Mouse (Mus musculus): ENCODE measurements around the gene Trpv2.

Gene Trpv2

GRCm38 (mm10) chr11:62630225-62630821, 56.0 kb downstream of the Trpv2 start:
- DNase-seq (ENCODE audit: low spot score in 2 of 2), result no peak

DNA sequence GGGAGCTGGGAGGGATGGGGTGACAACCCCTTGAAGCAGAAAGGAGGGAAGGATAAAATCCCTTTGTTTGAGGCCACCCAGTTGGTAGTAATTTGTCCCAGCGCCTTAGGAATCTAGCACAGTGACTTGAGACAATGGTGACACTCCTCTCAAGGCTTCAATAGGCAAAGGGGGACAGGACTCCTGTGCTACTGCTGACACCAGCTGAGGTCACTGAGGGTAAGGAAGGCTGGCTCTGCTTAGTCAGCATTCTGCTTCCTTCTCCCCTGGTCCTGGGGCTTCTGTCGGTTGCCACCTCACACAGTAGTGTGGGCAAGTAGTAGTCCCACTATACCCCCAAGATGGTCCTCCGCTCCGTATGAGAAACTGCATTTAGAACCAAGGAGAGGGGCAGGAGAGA, 56.9 kb downstream of the Trpv2 start:
- DNase-seq (ENCODE audit: low spot score in 2 of 2), result no peak

- no peak for DNase-seq (ENCODE audit: low spot score in 2 of 2)
These were observed 61.1 kb downstream of the Trpv2 start for GRCm38 (mm10) chr11:62635406-62635805.

DNA sequence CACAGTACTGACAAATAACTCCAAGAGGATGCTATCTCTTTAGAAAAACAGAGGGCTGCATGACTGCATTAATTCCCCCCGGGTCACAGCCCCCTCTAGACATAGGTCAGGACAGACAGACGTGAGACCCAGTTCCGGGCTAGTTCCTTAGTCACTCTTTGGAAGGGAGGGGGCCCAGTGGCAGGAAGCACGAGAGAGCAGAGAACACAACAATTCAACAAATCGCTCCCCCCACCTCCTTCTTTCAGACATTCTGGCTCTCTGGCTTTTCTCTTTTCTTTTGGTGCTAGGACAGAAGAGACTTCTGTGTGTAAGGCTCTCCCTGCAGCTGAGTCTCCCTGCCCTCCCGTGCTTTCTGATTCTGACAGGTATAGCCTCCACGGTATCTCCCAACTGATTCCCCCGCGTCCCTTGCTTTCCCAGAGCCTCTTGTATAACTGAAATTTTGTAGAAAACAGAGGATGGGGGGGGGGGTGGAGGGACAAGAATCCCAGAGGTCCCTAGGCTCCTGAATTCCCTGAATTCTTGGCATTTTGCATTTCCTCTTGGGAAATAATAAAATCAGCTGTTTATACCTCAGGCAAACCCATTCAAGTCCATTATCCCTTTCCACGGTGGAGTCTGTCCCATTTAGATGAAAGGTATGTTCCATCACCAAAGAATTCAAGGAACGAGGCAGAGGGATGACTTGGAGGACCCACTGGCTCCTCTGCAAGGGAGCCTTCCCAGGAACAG, 62.0 kb downstream of the Trpv2 start:
- DNase-seq (ENCODE audit: low spot score in 2 of 2), result peak in 1 of 2 experiments; percentile 6

DNA sequence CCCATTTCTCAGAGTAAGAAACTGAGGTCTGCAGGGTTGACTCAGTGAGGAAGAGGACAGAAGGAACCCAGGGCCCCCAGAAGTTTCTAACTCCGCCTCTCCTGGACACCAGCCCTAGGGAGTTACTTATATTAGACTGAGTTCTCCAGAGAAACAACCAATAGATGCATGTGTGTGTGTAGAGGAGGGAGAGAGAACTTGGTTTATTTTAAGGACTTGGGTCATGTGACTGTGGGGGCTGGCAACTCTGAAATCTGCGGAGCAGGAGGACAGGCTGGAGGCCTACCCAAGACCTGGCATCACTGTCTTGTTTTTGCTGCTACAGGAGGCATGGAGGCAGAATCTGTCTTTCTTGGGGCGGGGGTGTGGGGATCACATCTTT, 62.5 kb downstream of the Trpv2 start:
- DNase-seq (ENCODE audit: low spot score in 2 of 2), result peak; percentile 58 to 86

DNA sequence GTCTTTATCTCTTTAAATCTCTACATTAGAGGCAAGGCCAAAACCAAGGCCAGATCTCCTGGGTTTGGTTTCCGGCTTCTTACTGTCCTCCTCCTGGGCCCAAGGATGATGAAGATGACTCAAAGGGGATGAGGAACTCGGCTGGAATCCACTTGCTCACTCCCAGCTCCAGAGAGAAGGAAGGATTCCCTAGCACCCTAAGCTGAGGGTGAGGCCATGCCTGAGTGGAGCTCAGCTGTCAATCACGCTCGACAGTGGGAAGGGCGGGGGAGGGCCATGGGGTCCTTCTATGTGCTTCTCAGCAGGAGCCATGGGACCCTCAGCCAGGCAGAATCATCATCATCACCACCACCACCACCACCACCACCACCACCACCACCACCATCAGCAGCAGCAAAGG, 63.1 kb downstream of the Trpv2 start:
- no peak for DNase-seq (ENCODE audit: low spot score in 2 of 2)

DNA sequence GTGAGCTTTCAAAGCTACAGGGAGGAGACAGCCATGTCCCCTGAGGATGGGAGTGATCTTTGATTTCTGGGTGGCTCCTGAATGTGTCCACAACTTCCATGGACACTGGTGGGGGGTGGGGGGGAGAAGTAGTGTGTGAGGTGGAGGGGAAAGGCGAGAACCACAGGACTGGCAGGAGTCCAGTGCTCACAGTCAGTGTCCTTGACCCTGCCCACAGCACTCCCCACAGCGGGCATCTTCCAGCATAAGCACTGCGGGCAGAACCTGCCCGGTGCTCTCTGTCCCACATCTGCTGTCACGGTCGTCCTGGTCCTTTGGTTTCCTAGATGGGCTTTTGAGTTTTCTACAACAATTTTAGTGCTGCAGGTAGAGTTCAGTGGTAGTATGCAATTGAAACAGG, 63.5 kb downstream of the Trpv2 start:
- no peak for DNase-seq (ENCODE audit: low spot score in 2 of 2)

DNA sequence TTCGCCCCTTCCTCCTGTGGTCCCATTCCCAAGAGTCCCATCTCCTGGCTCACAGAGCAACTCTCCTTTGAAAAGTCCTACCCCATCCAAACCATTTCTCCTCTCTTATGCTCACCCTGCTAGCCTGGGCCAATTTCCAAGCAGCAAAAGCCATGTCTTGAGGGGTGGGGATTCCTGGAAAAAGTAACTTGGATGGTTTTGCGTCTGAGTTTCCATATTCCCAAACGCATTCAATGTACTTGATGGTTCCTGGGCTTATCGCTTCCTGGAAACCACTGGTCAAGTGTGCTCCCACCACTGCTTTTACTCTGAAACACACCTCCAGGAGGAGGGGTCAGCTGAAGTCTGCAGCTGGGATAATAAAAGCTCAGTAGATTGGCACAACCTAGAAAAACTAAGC, 64.1 kb downstream of the Trpv2 start:
- no peak for DNase-seq (ENCODE audit: low spot score in 2 of 2)

DNA sequence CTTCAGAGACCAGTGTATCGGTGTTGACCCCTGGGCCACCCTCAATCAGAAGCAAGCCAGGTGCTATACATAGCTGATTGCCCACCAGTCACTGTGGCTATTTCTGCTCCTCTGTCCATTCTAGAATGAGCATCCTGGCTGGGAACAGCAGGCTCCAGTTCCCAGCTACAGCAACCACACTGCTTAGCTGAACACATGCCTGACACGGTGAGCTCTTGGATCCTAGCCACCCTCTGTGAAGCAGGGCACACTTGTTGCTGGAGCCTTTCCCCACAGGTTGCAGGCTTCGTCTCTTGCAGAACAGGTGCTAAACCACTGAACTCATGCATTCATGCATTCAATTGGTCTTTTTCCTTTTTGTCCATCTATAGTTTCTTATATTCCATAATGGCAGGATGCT, 66.1 kb downstream of the Trpv2 start:
- no peak for DNase-seq (ENCODE audit: low spot score in 2 of 2)

- DNase-seq (ENCODE audit: low spot score in 2 of 2), result no peak
These were observed 67.9 kb downstream of the Trpv2 start for GRCm38 (mm10) chr11:62642023-62642844.

- peak in 1 of 2 experiments; percentile 6 for DNase-seq (ENCODE audit: low spot score in 2 of 2)
These were observed 68.8 kb downstream of the Trpv2 start for GRCm38 (mm10) chr11:62643011-62643631.

GRCm38 (mm10) chr11:62643681-62644363, 69.5 kb downstream of the Trpv2 start:
- no peak for DNase-seq (ENCODE audit: low spot score in 2 of 2)

DNA sequence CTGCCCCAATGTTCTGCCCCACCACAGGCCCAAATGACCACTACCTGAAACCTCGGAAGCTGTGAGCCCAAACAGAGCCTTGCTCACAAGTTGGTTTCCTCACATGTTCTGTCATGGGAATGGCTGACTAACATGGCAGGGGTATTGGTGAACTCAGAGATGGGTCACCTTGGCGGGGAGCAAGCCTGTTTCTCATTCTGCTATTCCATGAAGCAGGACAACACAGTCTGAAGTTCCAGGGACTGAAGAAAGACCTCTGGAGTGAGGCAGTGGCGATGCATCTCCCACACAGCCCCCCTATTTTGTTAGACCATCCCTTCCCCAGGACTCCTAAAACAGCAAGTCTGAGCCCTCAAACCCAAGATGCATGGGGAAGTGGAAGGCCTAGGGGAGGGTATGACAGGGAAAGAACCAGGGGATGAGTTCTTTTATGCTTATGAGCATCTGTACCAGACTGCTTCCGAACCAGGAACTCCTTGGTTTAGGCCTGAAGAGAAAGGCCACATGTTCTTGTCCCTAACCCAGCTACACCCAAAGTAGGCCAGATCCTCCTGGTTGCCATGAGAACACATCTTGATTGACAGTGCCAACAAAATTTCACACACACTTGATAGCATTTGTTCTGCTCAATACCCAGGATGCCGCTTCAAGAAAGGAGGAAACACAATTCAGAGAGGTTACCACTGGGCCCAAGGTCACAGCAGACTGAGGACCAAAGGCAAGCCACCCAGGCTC, 70.5 kb downstream of the Trpv2 start:
- no peak for DNase-seq (ENCODE audit: low spot score in 2 of 2)

DNA sequence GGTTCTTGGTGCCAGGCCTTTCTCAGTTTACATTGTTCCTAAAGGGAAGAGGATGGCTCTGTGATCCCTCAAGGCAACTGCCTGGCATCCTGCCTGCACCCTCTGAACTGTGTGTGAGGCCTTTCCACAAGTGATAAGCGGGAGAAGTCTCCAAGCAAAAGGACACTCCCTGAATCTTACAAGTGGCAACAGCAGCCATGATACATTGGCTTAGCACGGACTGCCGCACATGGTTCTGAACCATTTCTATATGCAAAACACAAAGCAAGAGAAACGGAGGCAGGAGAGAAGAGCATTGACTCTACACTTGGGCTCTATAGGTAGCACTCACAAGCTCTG, 71.0 kb downstream of the Trpv2 start:
- no peak for DNase-seq (ENCODE audit: low spot score in 2 of 2)

- DNase-seq (ENCODE audit: low spot score in 2 of 2), result peak; percentile 61 to 79
These were observed 71.6 kb downstream of the Trpv2 start for GRCm38 (mm10) chr11:62645732-62646494.

DNA sequence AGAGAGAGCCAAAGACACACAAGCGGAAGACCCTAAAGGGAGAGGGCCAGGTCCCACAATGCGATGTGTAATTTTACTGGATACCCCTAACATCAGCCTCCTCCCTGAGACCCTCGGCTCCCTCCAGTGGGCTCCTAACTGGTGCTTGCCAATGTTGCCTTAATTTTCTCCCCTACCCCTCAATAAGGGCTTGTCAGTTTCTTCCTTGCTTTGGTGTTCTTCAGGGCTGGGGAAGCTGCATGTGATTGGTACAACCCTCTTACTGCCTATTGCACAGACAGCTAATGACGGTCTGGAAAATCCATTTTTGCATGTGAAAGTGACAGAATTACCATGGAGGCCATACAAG, 72.2 kb downstream of the Trpv2 start:
- DNase-seq (ENCODE audit: low spot score in 2 of 2), result no peak

GRCm38 (mm10) chr11:62646958-62647515, 72.8 kb downstream of the Trpv2 start:
- DNase-seq (ENCODE audit: low spot score in 2 of 2), result peak in 1 of 2 experiments; percentile 9

DNA sequence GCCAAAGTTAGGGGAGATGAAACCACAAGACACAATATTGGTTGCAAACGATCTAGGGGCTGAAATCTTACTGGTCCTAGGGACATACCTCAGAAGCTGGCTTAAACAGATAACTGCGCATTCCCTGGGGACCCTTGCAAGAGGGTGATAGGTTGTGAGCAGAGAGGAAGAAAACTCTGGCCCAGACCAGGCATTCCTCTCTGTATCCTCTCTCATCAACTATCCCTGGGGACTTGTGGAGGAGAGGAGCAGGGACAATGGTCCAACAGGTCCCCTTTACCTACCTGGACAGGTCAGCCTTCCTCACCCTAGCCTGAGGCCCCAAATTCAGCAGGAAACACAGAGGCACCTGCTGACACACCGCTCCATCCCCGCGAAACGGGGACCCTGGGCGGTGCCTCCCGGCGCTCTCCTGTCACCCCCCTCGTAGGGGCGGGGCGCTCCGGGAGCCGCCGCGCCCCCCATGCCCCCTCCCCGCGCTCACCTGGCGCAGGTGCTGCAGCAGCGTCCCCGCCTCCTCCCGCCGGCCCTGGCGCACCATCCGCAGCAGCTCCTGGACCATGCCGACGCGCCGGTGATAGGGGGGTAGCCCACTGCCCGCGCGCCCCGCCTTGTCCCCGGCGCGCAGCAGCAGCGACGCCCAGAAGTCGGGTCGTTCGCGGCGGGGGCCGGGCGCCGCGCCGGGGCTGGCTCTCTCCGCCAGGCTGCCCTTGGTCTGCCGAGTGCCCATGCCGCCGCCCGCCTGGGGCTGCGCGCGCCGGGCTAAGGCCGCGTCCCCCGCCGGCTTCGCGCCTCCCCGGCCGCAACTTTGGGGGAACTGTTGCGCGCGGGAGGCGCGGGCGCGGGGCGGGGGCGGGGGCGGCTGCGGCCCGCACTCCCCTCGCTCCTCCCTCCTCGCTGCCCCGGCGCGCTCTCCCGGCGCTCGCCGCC, 73.6 kb downstream of the Trpv2 start, which contains the start of gene Lrrc75a:
Gene Lrrc75a (minus strand): TSS at position 863 of the 930 bp plus-strand sequence.
- DNase-seq (ENCODE audit: low spot score in 2 of 2), result peak in 1 of 2 experiments; percentile 23
